Mouse (Mus musculus) midbrain, postnatal 0 days (tissue): ENCODE data around the gene Olfr322. TPM values are rescaled to one million over a fixed set of nuclear protein-coding genes. Genes with fewer than 3 reads are reported as not detected.
"Not testable (repeated sequence)": the region's sequence is repeated elsewhere in the genome, so short reads cannot be mapped to it uniquely, and the experiment has no call there.

Experiments
- ATAC-seq: fragments of 200-750 bp; cut with Nextera tagmentation; 2 replicates; pipeline ENCODE4 v1.8.0; 2017; ENCODE audit warnings: moderate number of reproducible peaks, mild to moderate bottlenecking, moderate TSS enrichment, moderate library complexity; ENCODE audit not compliant: low FRiP score
- DNase-seq: peaks from one replicate; pipeline ENCODE4 v3.0.0-alpha.2; 2015; ENCODE audit warnings: low spot score
- H3K27ac ChIP-seq: fragments of 300-500 bp; sonication (generic); 2 replicates; pipeline ENCODE4 v1.5.1; 2014; ENCODE audit warnings: low read depth, mild to moderate bottlenecking, low read length, mixed read lengths
- H3K27me3 ChIP-seq: fragments of 300-500 bp; sonication (generic); 2 replicates; pipeline ENCODE4 v1.6.1; 2014; ENCODE audit warnings: low read length, control low read depth, mixed read lengths; ENCODE audit not compliant: insufficient read depth
- H3K36me3 ChIP-seq: fragments of 300-500 bp; sonication (generic); 2 replicates; pipeline ENCODE4 v1.6.1; 2014; ENCODE audit warnings: low read length, control low read depth, mixed read lengths; ENCODE audit not compliant: insufficient read depth
- H3K4me1 ChIP-seq: fragments of 300-500 bp; sonication (generic); 2 replicates; pipeline ENCODE4 v1.6.1; 2014; ENCODE audit warnings: mild to moderate bottlenecking, control low read depth, antibody characterized with exemption, low read length, mixed read lengths; ENCODE audit not compliant: insufficient read depth
- H3K4me2 ChIP-seq: fragments of 300-500 bp; sonication (generic); 2 replicates; pipeline ENCODE4 v1.6.1; 2014; ENCODE audit warnings: low read depth, mild to moderate bottlenecking, low read length, mixed read lengths; ENCODE audit not compliant: poor library complexity, severe bottlenecking
- H3K4me3 ChIP-seq: fragments of 300-500 bp; sonication (generic); 2 replicates; pipeline ENCODE4 v1.5.1; 2014; ENCODE audit warnings: low read depth, mild to moderate bottlenecking, low read length, moderate library complexity
- H3K9ac ChIP-seq: fragments of 300-500 bp; sonication (generic); replicated peaks from 2 replicates; pipeline ENCODE4 v1.6.1; 2014; ENCODE audit warnings: mild to moderate bottlenecking, low read length, moderate library complexity, mixed read lengths; ENCODE audit not compliant: poor library complexity, severe bottlenecking
- H3K9me3 ChIP-seq: fragments of 300-500 bp; sonication (generic); 2 replicates; pipeline ENCODE4 v1.6.1; 2016; ENCODE audit warnings: low read length, control low read depth
- CTCF ChIP-seq: IDR thresholded peaks from 2 replicates; pipeline ENCODE4 v1.5.1; 2016; ENCODE audit warnings: antibody characterized with exemption, mild to moderate bottlenecking
- WGBS: fragments of 180-500 bp; shearing (Covaris S2); extraction: QIAGEN DNeasy Blood & Tissue Kit; methylation state at CpG from one replicate; pipeline ENCODE4 v1.1.7; 2014; 5-methylcytosine and 5-hydroxymethylcytosine counted together
- polyA plus RNA-seq: library from polyadenylated mRNA; unstranded; fragments of >200 nt; fragmentation: Nextera tagmentation; extraction: Ambion mirVana; gene quantifications from 2 replicates; pipeline ENCODE4 v1.2.1, GENCODE M21; 2015
- total RNA-seq: library from RNA; depleted of rRNA; stranded (reverse); fragments of >200 nt; gene quantifications from 2 replicates; pipeline ENCODE4 v1.2.3, GENCODE M21; 2014; rRNA removed

The Olfr322 gene
- total and polyA plus RNA-seq, 2 experiments from 2014 or later, result not detected

DNA sequence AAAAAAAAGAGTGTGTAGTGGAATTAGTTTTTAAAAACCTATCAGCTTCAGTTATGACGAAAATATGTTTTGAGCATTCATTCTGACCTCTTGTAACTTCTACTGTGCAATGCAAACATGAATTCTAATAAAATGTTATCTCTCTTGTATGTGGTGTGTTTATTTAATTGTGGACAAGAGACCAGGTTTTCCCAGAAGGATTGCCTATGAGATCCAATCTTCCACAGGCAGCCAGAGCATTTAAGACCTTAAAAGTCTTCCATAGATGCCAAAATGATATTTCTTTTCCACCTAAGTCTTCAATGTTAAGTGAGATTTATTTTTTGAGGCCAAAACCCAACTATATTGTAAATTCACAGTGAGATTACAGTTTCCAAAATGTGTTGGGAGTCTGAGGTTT, 22.2 kb downstream of the Olfr322 start, which contains the start of gene Olfr320:
Gene Olfr320, plus strand, starts transcription at position 301 of the 400 bp plus-strand sequence.
- TF ChIP-seq CTCF, result no peak
- H3K4me3 ChIP-seq, result no peak within 1 kb of the TSS
- ATAC-seq (no peak), DNase-seq (no peak)
- no peak within 1 kb of the TSS for H3K4me2 ChIP-seq
- no peak within 1 kb of the TSS for H3K9ac ChIP-seq
- H3K36me3 ChIP-seq, result no peaks in the 10 kb centered on the region
- WGBS, result 93% methylated on average over 1 of the region's 1 CpGs
- H3K4me1 ChIP-seq, result no peaks in the 10 kb centered on the region
- no peak within 1 kb of the TSS for H3K27ac ChIP-seq
- no peaks in the 10 kb centered on the region for H3K27me3 ChIP-seq
- no peaks in the 10 kb centered on the region for H3K9me3 ChIP-seq

DNA sequence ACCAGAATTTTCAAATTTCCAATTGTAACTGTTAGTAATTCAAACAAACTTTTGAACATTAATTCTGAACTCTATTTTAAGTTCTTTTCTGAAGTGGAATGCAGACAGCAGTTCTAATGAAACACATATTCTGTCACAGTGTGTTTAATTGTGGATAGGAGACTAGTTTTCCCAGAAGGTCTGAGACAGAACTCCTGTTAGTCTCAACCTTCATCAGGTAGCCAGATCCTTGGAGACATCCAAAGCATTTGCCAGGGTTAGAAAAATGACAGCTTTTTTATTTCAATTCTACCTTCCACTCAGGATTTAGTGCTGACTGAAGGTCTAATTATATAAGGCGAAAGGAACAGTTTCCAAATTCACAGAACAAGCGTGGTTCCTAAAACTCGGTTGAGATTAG, 40.3 kb downstream of the Olfr322 start, which contains the start of gene Olfr319:
Gene Olfr319, plus strand, starts transcription at position 301 of the 400 bp plus-strand sequence.
- WGBS, result 83% methylated on average over 3 of the region's 3 CpGs
- no peaks in the 10 kb centered on the region; the same call in 1 of the 2 replicates for H3K9me3 ChIP-seq
- H3K4me2 ChIP-seq, result no peak within 1 kb of the TSS
- no peaks in the 10 kb centered on the region for H3K36me3 ChIP-seq
- no peaks in the 10 kb centered on the region for H3K4me1 ChIP-seq
- no peak within 1 kb of the TSS for H3K4me3 ChIP-seq
- ATAC-seq, result no peak
- H3K27ac ChIP-seq, result no peak within 1 kb of the TSS
- H3K27me3 ChIP-seq, result no peaks in the 10 kb centered on the region
- DNase-seq, result no peak
- no peak within 1 kb of the TSS for H3K9ac ChIP-seq
- no peak for TF ChIP-seq CTCF

DNA sequence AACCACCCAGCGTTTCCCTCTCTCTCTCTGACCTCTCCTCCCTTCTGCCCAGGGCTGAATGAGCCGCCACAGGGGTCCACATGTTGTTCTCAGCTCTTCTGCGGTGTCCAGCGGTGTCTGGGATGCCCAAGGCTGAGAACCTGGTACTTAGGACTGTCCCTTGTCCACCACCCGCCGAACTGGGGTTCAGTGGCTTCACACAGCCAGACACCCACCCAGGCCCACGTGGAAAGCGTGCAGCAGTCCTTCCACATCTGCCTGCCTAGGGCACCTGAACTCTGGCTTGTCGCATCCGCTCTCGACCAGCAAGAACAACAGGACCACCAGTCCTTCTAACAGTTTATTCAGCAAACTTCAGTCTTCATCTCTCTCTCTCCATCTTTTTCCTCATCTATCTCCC, 50.5 kb downstream of the Olfr322 start:
- Histone ChIP-seq H3K4me3 (no peak overlapping the region), H3K27ac (no peak overlapping the region), H3K27me3 (no peaks in the 10 kb centered on the region), H3K9ac (no peak overlapping the region), H3K4me2 (no peak overlapping the region), H3K9me3 (no peaks in the 10 kb centered on the region), H3K36me3 (no peaks in the 10 kb centered on the region), H3K4me1 (no peaks in the 10 kb centered on the region)
- no peak for TF ChIP-seq CTCF
- WGBS, result 81% methylated on average over 11 of the region's 11 CpGs
- ATAC-seq (no peak), DNase-seq (no peak)

- not testable (repeated sequence) for ATAC-seq
Measured at GRCm38 (mm10) chr11:58717723-58718122, 59.1 kb downstream of the Olfr322 start.

More at GRCm38 (mm10) chr11:58717723-58718122, 59.1 kb downstream of the Olfr322 start:
- WGBS, result 94% methylated on average over 7 of the region's 7 CpGs
- H3K9ac ChIP-seq, H3K4me3 ChIP-seq, H3K27ac ChIP-seq, DNase-seq, H3K36me3 ChIP-seq, H3K27me3 ChIP-seq, H3K4me2 ChIP-seq, H3K9me3 ChIP-seq, H3K4me1 ChIP-seq: not testable (repeated sequence)

Other genes starting within 250 kb of the Olfr322 start
- not detected in 2 replicates for gene 1810065E05Rik, start 237.7 kb upstream of the Olfr322 start, total RNA-seq
- not detected in 2 replicates for gene 1810065E05Rik, start 237.7 kb upstream of the Olfr322 start, polyA plus RNA-seq
- gene Gm12253, start 226.2 kb upstream of the Olfr322 start, total RNA-seq, result not detected in 2 replicates
- gene Gm12253, start 226.2 kb upstream of the Olfr322 start, polyA plus RNA-seq, result not detected in 2 replicates
- gene Lypd9, start 205.9 kb upstream of the Olfr322 start, total RNA-seq, result not detected in 2 replicates
- gene Lypd9, start 205.9 kb upstream of the Olfr322 start, polyA plus RNA-seq, result not detected in 2 replicates
- not detected in 2 replicates for gene Olfr30, start 196.5 kb upstream of the Olfr322 start, total RNA-seq
- gene Olfr30, start 196.5 kb upstream of the Olfr322 start, polyA plus RNA-seq, result not detected in 2 replicates
- not detected in 2 replicates for gene Olfr332, start 166.2 kb upstream of the Olfr322 start, total RNA-seq
- gene Olfr332, start 166.2 kb upstream of the Olfr322 start, polyA plus RNA-seq, result not detected in 2 replicates
- gene Olfr331, start 156.2 kb upstream of the Olfr322 start, total RNA-seq, result not detected in 2 replicates
- not detected in 2 replicates for gene Olfr331, start 156.2 kb upstream of the Olfr322 start, polyA plus RNA-seq
- not detected in 2 replicates for gene Olfr330, start 123.9 kb upstream of the Olfr322 start, total RNA-seq
- gene Olfr330, start 123.9 kb upstream of the Olfr322 start, polyA plus RNA-seq, result not detected in 2 replicates
- not detected in 2 replicates for gene Olfr329-ps, start 112.4 kb upstream of the Olfr322 start, total RNA-seq
- gene Olfr329-ps, start 112.4 kb upstream of the Olfr322 start, polyA plus RNA-seq, result not detected in 2 replicates
- not detected in 2 replicates for gene Olfr328, start 103.1 kb upstream of the Olfr322 start, total RNA-seq
- gene Olfr328, start 103.1 kb upstream of the Olfr322 start, polyA plus RNA-seq, result not detected in 2 replicates
- gene Olfr224, start 88.2 kb upstream of the Olfr322 start, total RNA-seq, result not detected in 2 replicates
- gene Olfr224, start 88.2 kb upstream of the Olfr322 start, polyA plus RNA-seq, result not detected in 2 replicates
- gene Olfr325, start 81.1 kb upstream of the Olfr322 start, total RNA-seq, result not detected in 2 replicates
- gene Olfr325, start 81.1 kb upstream of the Olfr322 start, polyA plus RNA-seq, result not detected in 2 replicates
- gene Olfr324, start 63.7 kb upstream of the Olfr322 start, total RNA-seq, result 0.28 and 0.49 TPM in 2 replicates
- 0.04 and 0.05 TPM in 2 replicates for gene Olfr324, start 63.7 kb upstream of the Olfr322 start, polyA plus RNA-seq
- gene 2210407C18Rik, start 42.7 kb upstream of the Olfr322 start, total RNA-seq, result not detected in 2 replicates
- gene 2210407C18Rik, start 42.7 kb upstream of the Olfr322 start, polyA plus RNA-seq, result not detected in 2 replicates
- gene Olfr323, start 28.3 kb upstream of the Olfr322 start, total RNA-seq, result 0.16 TPM in 1 of 2 replicates, not detected in the other
- not detected in 2 replicates for gene Olfr323, start 28.3 kb upstream of the Olfr322 start, polyA plus RNA-seq
- gene Trim58, start 18.3 kb upstream of the Olfr322 start, total RNA-seq, result 0.22 and 0.76 TPM in 2 replicates
- gene Trim58, start 18.3 kb upstream of the Olfr322 start, polyA plus RNA-seq, result 0.20 and 0.38 TPM in 2 replicates
- gene Olfr320, start 22.3 kb downstream of the Olfr322 start, total RNA-seq, result not detected in 2 replicates
- not detected in 2 replicates for gene Olfr320, start 22.3 kb downstream of the Olfr322 start, polyA plus RNA-seq
- gene Olfr319, start 40.4 kb downstream of the Olfr322 start, total RNA-seq, result not detected in 2 replicates
- not detected in 2 replicates for gene Olfr319, start 40.4 kb downstream of the Olfr322 start, polyA plus RNA-seq
- gene Olfr318, start 65.2 kb downstream of the Olfr322 start, total RNA-seq, result not detected in 2 replicates
- not detected in 2 replicates for gene Olfr318, start 65.2 kb downstream of the Olfr322 start, polyA plus RNA-seq
- 0.11 and 0.14 TPM in 2 replicates for gene Olfr317, start 80.4 kb downstream of the Olfr322 start, total RNA-seq
- gene Olfr317, start 80.4 kb downstream of the Olfr322 start, polyA plus RNA-seq, result 0.12 and 0.15 TPM in 2 replicates
- not detected in 2 replicates for gene Olfr316, start 94.0 kb downstream of the Olfr322 start, total RNA-seq
- not detected in 2 replicates for gene Olfr316, start 94.0 kb downstream of the Olfr322 start, polyA plus RNA-seq
- not detected in 2 replicates for gene Olfr315, start 114.4 kb downstream of the Olfr322 start, total RNA-seq
- not detected in 2 replicates for gene Olfr315, start 114.4 kb downstream of the Olfr322 start, polyA plus RNA-seq
- not detected in 2 replicates for gene Olfr314, start 124.2 kb downstream of the Olfr322 start, total RNA-seq
- gene Olfr314, start 124.2 kb downstream of the Olfr322 start, polyA plus RNA-seq, result not detected in 2 replicates
- gene Fam183b, start 143.2 kb downstream of the Olfr322 start, total RNA-seq, result 2.6 and 3.1 TPM in 2 replicates
- 17.3 and 17.7 TPM in 2 replicates for gene Fam183b, start 143.2 kb downstream of the Olfr322 start, polyA plus RNA-seq
- not detected in 2 replicates for gene Olfr313, start 156.2 kb downstream of the Olfr322 start, total RNA-seq
- not detected in 2 replicates for gene Olfr313, start 156.2 kb downstream of the Olfr322 start, polyA plus RNA-seq
- not detected in 2 replicates for gene Olfr312, start 170.5 kb downstream of the Olfr322 start, total RNA-seq
- gene Olfr312, start 170.5 kb downstream of the Olfr322 start, polyA plus RNA-seq, result not detected in 2 replicates
- gene Olfr311, start 180.5 kb downstream of the Olfr322 start, total RNA-seq, result not detected in 2 replicates
- gene Olfr311, start 180.5 kb downstream of the Olfr322 start, polyA plus RNA-seq, result not detected in 2 replicates
- 13.6 and 20.2 TPM in 2 replicates for gene Gm12258, start 188.4 kb downstream of the Olfr322 start, total RNA-seq
- gene Gm12258, start 188.4 kb downstream of the Olfr322 start, polyA plus RNA-seq, result 10.5 and 13.5 TPM in 2 replicates
- gene 2810021J22Rik, start 208.4 kb downstream of the Olfr322 start, total RNA-seq, result 10.1 and 14.9 TPM in 2 replicates
- 6.8 and 7.4 TPM in 2 replicates for gene 2810021J22Rik, start 208.4 kb downstream of the Olfr322 start, polyA plus RNA-seq
- 9.1 and 9.5 TPM in 2 replicates for gene Zfp39, start 245.4 kb downstream of the Olfr322 start, total RNA-seq
- 5.3 and 7.5 TPM in 2 replicates for gene Zfp39, start 245.4 kb downstream of the Olfr322 start, polyA plus RNA-seq